Mouse (Mus musculus) CH12.LX (cell line): ENCODE results near the gene Dnaja3.

Experiments used
- CTCF ChIP-seq, 2 experiments: IDR thresholded peaks in 1 of 2; conservative IDR thresholded peaks in 1 of 2; 2 replicates each; pipeline ENCODE4 v1.5.1; 2011 to 2012; ENCODE audit warnings: low read depth in 2 of 2, low read length in 2 of 2, improper control_type of control experiment in 1 of 2, inconsistent platforms in 1 of 2, mild to moderate bottlenecking in 1 of 2, moderate library complexity in 1 of 2
- SMC3 ChIP-seq: IDR thresholded peaks from 2 replicates; pipeline ENCODE4 v1.6.1; 2011; ENCODE audit warnings: low read depth, low read length, improper control_type of control experiment

DNA sequence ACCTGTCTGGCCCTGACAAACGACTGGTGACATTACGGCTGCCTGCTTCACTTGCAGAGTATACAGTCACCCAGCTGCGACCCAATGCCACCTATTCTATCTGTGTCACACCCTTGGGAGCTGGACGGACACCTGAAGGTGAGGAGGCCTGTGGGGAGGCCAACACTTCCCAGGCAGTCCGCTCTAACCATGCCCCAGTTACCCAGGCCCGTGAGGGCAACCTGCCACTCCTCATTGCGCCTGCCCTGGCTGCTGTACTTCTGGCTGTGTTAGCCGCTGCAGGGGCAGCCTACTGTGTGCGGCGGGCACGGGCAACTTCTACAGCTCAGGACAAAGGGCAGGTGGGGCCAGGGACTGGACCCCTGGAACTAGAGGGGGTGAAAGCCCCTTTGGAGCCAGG is 9.9 kb downstream of the Dnaja3 start:
- TF ChIP-seq SMC3 = no peak
- TF ChIP-seq CTCF (conservative IDR thresholded peaks at IDR 0.05 in 1 of 2, IDR thresholded peaks at IDR 0.05 in 1 of 2; ENCODE audit: low read depth in 2 of 2, low read length in 2 of 2) = no peak
